Mouse (Mus musculus): Measurements from ENCODE around the gene Mamstr. TPM values are rescaled to one million over a fixed set of nuclear protein-coding genes. Genes with fewer than 3 reads are reported as not detected.
"Not testable (repeated sequence)": the region's sequence is repeated elsewhere in the genome, so short reads cannot be mapped to it uniquely, and the experiment has no call there.

Gene Mamstr
- total RNA-seq, 2 experiments from 2014 or later, result not detected

GRCm38 (mm10) chr7:45649351-45649750 lies 9.6 kb downstream of the Mamstr start:
- no peak for ATAC-seq (ENCODE audit: poor library complexity, severe bottlenecking)

DNA sequence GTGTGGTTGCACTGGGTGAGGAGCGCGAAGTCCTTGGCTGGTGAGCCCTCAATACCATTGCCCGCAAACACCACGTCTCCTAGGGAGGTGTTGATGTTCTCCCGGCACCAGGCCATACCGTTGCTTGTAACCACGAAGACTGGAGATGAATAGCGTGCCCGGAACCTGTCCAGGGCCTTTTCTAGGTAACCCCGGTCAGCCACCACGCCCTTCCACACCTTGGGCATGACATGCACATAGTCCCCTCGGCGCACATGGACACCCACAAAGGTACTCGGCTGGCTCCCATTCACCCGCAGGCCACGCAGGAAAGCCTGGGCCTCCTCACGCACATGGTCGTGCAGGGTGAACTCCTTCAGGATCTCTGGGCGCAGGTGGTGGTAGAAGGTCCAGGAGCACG lies 10.7 kb downstream of the Mamstr start:
- not testable (repeated sequence) for ATAC-seq (ENCODE audit: poor library complexity, severe bottlenecking)

DNA sequence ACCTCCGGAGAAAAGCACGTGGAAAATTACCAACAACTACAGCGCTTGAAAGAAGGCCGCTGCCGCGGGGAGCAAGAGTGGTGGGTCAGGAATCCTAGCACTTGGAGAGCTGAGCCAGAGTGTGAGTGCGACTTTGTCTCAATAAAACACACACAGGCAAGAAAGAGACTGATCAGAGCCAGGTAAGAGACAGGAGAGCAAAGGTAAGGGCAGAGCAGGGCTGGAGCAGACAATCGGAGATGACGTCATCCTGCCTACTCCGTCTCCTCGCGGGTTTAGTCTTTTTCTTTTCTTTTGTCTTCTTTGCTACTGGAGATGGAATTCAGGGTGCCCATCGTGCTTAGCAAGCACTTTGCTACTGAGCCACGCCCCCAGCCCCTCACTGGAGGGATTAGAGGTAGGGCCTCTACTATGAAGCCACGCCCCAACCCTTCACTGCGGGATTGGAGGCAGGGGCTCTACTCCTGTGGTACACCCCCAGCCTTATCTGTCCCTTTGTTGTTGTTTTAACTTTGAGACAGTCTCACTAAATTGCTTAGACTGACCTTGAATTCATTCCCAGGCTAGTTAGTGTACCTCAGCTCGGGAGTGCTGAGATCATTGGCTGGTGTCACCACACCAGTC lies 14.8 kb downstream of the Mamstr start:
- ATAC-seq (ENCODE audit: poor library complexity, severe bottlenecking), result 0 out of 2 replicates have a peak, but pooled peaks have one; percentile 27

DNA sequence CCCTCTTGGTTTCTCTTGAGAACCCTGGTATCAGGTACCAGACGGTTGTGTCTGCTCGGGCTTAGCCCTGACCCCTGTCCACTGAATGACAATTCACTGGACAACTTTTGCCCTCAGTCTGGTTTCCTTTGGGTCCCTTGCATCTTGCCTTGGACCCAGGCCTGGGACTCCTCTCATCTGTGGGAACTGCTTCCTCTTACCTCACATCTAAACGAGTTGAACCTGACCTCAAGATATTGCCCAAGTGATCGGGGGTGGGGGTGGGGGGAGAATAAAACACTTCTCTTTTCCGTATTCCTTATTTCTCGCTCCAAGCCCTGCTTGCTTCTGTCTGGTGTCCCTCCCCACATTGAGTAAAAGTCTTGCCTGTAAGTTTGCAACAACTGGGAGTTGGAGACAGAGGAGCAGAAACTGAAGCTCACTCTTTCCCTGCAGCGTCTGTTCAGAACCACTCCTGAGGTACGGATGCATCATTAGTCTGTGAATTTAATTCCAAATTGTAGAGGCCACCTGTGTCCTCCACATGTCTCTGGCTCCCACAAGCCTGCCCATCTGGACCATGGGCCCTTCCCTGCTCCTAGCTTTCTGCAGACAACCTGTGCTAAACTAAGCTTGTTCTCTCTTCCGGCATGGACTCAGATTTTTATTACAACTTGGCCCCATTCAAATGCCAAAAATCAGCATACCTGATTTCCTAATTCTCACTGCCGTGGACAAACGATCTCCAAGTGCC lies 21.1 kb downstream of the Mamstr start:
- ATAC-seq (ENCODE audit: poor library complexity, severe bottlenecking), result peak; percentile 97

DNA sequence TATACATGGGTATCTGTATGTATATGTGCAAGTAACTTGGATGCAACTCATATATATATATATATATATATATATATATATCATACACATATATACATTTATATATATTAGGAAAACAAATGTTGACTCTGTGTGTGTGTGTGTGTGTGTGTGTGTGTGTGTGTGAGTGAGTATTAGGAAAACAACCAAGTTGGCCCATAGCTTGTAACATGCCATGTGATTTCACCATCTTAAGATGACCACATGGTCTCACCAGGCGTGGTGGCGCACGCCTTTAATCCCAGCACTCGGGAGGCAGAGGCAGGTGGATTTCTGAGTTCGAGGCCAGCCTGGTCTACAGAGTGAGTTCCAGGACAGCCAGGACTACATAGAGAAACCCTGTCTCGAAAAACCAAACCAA lies 21.9 kb downstream of the Mamstr start:
- peak; percentile 46; the same call in 1 of the 2 replicates for ATAC-seq (ENCODE audit: poor library complexity, severe bottlenecking)

DNA sequence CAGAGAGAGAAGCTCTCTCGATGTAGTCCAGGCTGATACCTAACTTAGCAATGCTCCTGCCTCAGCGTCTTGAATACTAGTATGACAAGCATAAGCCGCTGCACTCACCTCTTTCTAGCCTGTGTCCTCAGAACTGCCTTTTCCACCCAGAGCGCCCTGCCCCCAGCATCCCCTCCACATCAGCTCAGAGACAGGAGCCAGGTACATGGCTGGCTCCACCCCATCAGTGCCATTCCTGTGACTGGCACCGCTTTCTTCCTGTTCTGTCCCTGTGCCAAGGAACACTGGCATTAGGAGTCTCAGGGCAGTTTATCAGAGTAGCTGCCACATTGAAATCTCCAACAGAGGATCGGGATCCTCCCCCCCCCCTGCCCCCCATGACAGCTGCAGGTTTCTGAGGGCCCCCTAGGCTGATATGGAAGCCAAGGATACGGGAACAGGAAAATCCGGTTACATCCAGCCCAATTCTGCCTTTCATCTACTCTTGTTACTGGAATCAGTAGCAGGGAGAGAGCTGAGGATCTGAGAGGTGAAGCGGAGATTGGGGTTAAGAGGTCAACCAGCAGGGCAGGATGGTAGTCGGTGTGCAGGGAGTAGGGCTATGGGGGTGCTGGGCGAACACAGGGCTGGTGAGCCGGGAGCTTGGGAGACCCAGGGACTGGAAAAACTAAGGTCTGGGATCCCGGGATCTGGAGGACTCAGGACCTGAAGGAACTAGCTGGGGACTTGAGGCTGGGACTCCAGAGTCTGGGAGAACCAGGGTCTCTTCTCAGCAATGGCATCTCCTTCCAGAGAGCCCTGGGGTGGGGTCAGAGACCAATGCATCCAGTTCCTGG lies 25.7 kb downstream of the Mamstr start:
- no peak for ATAC-seq (ENCODE audit: poor library complexity, severe bottlenecking)

- no peak for ATAC-seq (ENCODE audit: poor library complexity, severe bottlenecking)
These were observed 26.4 kb downstream of the Mamstr start, which contains the start of gene Fut2 for GRCm38 (mm10) chr7:45666161-45666560. Gene Fut2, minus strand, starts transcription at chr7:45666394.

DNA sequence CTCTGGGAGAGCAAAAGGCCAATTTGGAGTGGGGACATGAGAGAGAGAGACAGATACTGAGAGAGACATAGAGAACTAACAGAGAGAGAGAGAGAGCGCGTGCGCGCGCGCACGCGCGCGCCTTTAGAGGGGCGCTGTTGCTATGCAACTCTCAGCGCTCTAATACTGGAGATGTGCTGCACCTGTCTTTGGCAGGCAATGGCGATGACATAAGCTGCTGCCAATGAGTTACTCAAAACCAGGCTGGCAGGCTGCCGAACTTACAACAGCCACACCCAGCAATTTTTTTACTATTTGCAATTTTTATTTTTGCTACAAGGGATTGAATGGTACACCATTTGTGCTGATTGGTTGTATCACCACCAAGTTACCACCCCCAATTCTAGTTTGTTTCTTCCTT lies 28.0 kb downstream of the Mamstr start:
- ATAC-seq (ENCODE audit: poor library complexity, severe bottlenecking), result no peak

DNA sequence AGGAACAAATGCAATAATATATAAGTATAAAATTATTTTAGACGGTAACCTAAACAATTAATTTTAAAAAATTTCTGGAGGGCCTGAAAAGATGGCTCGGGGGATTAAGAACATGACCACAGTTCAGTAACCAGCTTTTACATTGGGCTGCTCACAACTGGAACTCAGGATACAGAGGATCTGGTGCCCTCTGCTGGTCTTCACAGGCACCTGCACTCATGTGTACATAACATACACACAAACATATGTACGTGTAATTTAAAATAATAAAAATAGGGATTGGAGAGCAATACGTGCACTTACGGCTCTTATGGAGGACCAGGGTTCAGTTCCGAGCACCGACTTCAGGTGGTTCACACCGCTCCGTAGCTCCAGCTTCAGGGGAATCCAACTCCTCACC lies 29.1 kb downstream of the Mamstr start:
- peak; percentile 72 for ATAC-seq (ENCODE audit: poor library complexity, severe bottlenecking)

DNA sequence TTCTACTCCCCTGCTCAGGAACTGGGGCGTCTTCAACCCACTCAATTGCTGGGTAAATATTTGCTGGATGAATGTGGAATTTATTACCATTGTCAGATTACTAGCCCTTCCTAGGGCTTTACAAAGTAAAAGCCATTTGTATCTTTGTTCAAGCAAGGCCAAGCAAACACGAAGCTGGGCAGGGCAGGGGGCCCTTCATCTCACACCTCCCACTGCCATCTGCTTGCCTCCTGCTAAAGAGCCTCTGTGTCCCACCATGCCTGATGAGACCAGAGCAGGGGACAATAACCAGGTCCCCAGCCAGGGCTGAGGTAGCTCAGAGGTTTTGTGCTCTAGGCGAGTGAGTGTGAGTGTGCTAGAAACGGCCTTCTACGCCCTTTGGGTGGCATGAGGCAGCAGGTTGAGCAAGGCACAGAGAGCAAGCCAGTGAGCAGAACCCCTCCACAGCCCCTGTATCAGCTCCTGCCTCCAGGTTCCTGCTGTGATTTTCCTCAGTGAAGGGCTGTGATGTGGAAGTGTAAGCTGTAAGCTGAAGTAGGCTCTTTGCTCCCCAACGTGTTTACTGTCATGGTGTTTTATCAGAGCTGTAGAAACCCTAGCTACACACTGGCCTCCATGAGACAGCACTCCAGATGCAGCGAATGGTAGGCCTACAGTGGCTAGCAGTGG lies 38.0 kb downstream of the Mamstr start:
- no peak for ATAC-seq (ENCODE audit: poor library complexity, severe bottlenecking)

DNA sequence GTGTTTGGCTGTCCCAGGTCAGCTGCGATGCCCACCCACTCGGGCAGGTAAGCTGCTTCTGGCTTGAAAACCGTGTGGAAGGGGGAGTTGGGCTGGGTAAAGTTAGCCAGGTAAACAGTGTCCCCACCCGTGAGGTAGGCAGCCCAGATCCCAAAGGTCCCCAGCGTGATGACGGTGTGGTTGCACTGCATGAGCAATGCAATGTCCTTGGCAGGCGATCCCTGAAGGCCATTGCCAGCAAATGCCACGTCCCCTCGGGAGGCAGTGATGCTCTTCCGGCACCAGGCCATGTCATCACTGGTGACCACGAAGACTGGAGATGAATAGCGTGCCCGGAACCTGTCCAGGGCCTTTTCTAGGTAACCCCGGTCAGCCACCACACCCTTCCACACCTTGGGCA lies 38.7 kb downstream of the Mamstr start:
- no peak for ATAC-seq (ENCODE audit: poor library complexity, severe bottlenecking)

DNA sequence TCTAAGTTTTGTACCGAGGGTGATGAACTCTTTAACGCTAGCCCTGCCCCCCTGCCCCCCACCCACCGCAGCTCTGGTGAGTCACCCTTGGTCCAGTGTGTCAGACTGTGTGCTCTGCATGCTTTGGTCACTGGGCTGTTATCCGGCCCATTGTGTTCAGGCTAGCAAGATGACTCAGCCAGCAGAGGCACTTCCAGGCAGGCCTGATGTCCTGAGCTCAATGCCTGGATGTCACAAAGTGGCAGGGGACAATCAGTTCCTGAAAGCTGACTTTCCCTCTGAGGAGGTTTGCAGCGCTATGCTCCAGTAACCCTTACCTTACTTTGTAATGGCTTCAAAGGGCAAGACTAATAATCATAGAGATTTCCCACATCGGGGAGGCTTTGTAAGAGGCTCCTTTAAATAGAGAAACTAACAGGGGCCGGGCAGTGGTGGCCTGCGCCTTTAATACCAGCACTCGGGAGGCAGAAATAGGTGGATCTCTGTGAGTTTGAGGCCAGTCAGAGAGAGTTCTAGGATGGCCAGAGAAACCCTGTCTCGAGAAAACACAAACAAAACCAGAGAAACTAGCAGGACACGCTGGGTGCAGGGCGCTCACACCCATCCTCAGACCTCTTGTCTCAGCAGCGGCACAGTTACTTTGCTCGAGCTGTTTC lies 40.3 kb downstream of the Mamstr start:
- no peak for ATAC-seq (ENCODE audit: poor library complexity, severe bottlenecking)

GRCm38 (mm10) chr7:45681046-45681736 lies 41.4 kb downstream of the Mamstr start:
- no peak for ATAC-seq (ENCODE audit: poor library complexity, severe bottlenecking)

- ATAC-seq (ENCODE audit: poor library complexity, severe bottlenecking), result peak; percentile 95
These were observed 42.7 kb downstream of the Mamstr start for GRCm38 (mm10) chr7:45682144-45683126.

DNA sequence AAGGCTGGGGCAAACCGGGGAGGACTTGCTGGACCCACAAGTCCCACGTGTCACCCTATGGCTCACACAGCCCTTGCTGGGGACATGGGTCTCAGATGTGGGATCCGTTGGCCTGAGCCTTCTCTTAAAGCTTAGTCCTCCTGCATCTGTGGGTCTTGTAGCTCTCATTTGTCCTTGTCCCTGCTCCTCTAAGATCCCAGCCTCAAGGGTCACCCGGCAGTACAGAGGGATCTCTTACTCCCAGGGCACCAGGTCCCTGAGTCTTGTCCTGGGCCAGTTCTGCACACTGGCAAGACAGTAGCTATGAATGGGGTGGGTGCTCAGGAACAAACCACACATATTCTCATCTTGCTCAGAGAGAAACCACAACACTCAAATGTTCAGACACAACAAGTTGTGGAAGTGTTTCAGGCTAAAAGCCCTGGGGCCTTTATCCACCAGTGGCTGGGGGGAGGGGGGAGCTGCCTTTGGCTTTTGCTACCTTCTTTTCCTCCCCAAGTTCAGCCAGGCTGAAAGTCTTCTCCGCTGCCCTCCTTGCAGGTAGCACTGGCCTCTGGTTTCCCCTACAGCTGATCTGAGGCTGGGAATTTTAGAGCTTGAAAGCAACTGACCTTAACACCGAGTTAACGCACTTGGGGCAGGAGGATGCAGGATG lies 43.7 kb downstream of the Mamstr start, which contains the start of gene Ntn5:
Ntn5 (plus strand) TSS at position 627 of the 655 bp plus-strand sequence.
- ATAC-seq (ENCODE audit: poor library complexity, severe bottlenecking), result no peak

- ATAC-seq (ENCODE audit: poor library complexity, severe bottlenecking), result no peak
These were observed 46.0 kb downstream of the Mamstr start for GRCm38 (mm10) chr7:45685811-45686210.

DNA sequence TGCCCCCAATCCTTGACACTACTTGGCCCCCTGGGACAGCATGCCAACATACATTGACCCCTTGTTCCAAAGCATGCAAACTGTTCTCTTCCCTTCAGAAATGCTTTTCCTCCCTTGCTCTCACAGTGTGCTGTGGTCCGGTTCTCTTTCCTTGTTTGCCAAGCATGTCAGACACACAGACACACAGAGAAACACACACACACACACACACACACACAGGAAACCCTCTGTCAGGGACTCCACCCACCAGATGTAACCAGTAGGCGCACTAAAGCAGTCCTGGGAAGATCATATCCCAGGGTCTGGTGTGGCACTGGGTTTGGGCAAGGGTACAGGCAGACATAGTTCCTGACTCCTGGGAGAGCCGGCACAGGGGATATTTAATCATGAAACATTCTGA lies 47.1 kb downstream of the Mamstr start:
- ATAC-seq (ENCODE audit: poor library complexity, severe bottlenecking), result no peak

DNA sequence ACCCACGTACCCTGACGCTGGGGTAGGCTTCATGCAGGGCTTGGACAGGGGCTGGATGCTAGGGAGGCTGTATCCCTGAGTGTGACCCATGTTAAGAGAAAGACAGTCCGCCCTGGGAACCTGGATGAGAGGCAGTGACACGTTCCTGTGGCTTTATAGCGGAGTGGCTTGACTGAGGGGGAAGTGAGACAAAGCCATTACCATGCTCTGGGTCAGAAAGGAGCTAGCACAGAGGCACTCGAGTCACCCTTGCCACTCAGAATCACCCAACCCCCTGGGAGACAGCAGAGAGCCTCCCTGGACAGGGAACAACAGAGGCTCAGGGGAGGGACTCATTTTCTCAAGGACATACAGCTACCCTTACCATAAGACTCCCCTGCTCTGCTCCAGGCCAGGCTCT lies 49.3 kb downstream of the Mamstr start:
- ATAC-seq (ENCODE audit: poor library complexity, severe bottlenecking), result peak; percentile 60
